Mouse (Mus musculus) liver, adult 2 months (tissue): ENCODE measurements around the gene Als2. TPM values are rescaled to one million over a fixed set of nuclear protein-coding genes. Genes with fewer than 3 reads are reported as not detected.

Source experiments
- DNase-seq: peaks from one replicate; pipeline ENCODE4 v3.0.0-alpha.2; 2011; ENCODE audit warnings: low read depth, low spot score; ENCODE audit errors: extremely low read depth
- H3K27ac ChIP-seq: fragments of 200-500 bp; replicated peaks from 2 replicates; pipeline ENCODE4 v1.5.1; 2012; ENCODE audit warnings: low read depth, mild to moderate bottlenecking, control low read depth, inconsistent platforms, low read length; ENCODE audit not compliant: insufficient read depth
- H3K27me3 ChIP-seq: fragments of 200-500 bp; 2 replicates; pipeline ENCODE4 v1.6.1; 2012; ENCODE audit warnings: mild to moderate bottlenecking, moderate library complexity, low read length, inconsistent platforms; ENCODE audit not compliant: control insufficient read depth, insufficient read depth
- H3K36me3 ChIP-seq: fragments of 200-500 bp; 2 replicates; pipeline ENCODE4 v1.6.1; 2012; ENCODE audit warnings: low read length, inconsistent platforms; ENCODE audit not compliant: control insufficient read depth, insufficient read depth
- H3K4me1 ChIP-seq: fragments of 200-500 bp; 2 replicates; pipeline ENCODE4 v1.6.1; 2011; ENCODE audit warnings: low read length; ENCODE audit not compliant: control insufficient read depth, insufficient read depth
- H3K4me3 ChIP-seq: fragments of 200-500 bp; 2 replicates; pipeline ENCODE4 v1.5.1; 2011; ENCODE audit warnings: low read depth, mild to moderate bottlenecking, control low read depth, low read length, moderate library complexity; ENCODE audit not compliant: insufficient read depth
- H3K79me2 ChIP-seq: fragments of 200-500 bp; 2 replicates; pipeline ENCODE4 v1.6.1; 2012; ENCODE audit warnings: inconsistent platforms, mild to moderate bottlenecking, low read length, moderate library complexity; ENCODE audit not compliant: control insufficient read depth, insufficient read depth
- H3K9ac ChIP-seq: fragments of 200-500 bp; 2 replicates; pipeline ENCODE4 v1.6.1; 2012; ENCODE audit warnings: low read depth, mild to moderate bottlenecking, control low read depth, inconsistent platforms, low read length
- CTCF ChIP-seq: fragments of 200-500 bp; IDR thresholded peaks from 2 replicates; pipeline ENCODE4 v1.5.1; 2011; ENCODE audit warnings: low read depth, low read length, control low read depth
- POLR2A ChIP-seq: fragments of 200-500 bp; IDR thresholded peaks from 2 replicates; pipeline ENCODE4 v1.6.1; 2011; ENCODE audit warnings: low read length, control low read depth; ENCODE audit not compliant: insufficient read depth; ENCODE audit errors: extremely low read depth
- WGBS: fragments of 180-500 bp; shearing (Covaris S2); methylation state at CpG from one replicate; pipeline ENCODE4 v1.1.7; 2018; 5-methylcytosine and 5-hydroxymethylcytosine counted together
- polyA plus RNA-seq: library from polyadenylated mRNA; depleted of rRNA; stranded (reverse); fragments of >200 nt; gene quantifications from 2 replicates; pipeline ENCODE4 v1.2.3, GENCODE M21; 2012
- total RNA-seq: library from RNA; depleted of rRNA; stranded (reverse); fragments of >200 nt; gene quantifications from 2 replicates; pipeline ENCODE4 v1.2.3, GENCODE M21; 2014

Gene Als2
- total and polyA plus RNA-seq, 2 experiments: 20.2 to 34.2 TPM

DNA sequence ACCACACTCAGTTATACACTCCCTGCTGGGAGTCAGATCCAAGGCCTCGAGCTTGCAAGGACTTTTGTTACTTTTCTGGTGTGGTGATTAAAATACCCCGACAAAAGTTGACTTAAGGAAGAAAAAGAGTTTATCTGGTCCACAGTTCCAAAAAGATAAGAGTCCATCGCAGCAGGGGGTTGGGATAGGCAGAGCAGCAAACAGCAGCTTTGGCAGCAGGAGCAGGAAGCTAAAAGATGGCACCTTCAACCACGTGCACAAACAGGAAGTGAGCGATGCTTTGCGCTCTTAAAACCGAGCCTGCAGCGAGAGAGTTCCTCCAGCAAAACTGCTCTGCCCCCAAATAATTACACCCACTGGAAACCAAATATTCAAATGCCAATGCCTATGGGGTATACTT lies 31.9 kb upstream of the Als2 start:
- no peaks in the 10 kb centered on the region for H3K36me3 ChIP-seq
- H3K4me3 ChIP-seq: no peak overlapping the region
- TF ChIP-seq POLR2A: no peak
- no peak for TF ChIP-seq CTCF
- H3K4me1 ChIP-seq: no peaks in the 10 kb centered on the region
- 55% methylated on average over 8 of the region's 8 CpGs for WGBS
- H3K27me3 ChIP-seq: no peaks in the 10 kb centered on the region
- no peak overlapping the region for H3K9ac ChIP-seq
- H3K79me2 ChIP-seq: no peaks in the 10 kb centered on the region
- no peak for DNase-seq
- no peak overlapping the region for H3K27ac ChIP-seq

DNA sequence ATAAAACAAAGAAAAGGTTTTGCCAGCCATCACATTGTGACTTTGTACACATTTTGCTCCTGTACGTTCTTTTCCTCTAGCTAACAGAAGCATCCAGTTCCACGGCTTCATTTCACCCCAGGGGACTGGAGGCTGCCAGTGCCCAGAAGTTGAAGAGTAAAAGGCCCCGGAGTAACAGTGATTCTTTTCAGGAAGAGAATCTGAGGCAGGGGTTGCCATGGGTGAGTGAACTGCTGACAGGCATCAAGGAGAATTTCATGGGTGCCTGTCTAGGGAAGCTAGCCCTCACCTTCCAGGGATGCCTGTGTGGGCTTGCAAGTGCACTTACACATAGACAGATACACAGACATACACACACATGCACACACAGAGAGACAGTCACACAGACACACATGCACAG lies 20.7 kb upstream of the Als2 start:
- H3K36me3 ChIP-seq: no peaks in the 10 kb centered on the region
- 84% methylated on average over 3 of the region's 3 CpGs for WGBS
- no peak for DNase-seq
- no peak overlapping the region for H3K4me3 ChIP-seq
- TF ChIP-seq CTCF: no peak
- TF ChIP-seq POLR2A: no peak
- H3K9ac ChIP-seq: no peak overlapping the region
- no peak overlapping the region for H3K27ac ChIP-seq
- peaks cover 5% of the 10 kb centered on the region; the same call in 1 of the 2 replicates for H3K27me3 ChIP-seq
- no peaks in the 10 kb centered on the region for H3K79me2 ChIP-seq
- no peaks in the 10 kb centered on the region for H3K4me1 ChIP-seq

DNA sequence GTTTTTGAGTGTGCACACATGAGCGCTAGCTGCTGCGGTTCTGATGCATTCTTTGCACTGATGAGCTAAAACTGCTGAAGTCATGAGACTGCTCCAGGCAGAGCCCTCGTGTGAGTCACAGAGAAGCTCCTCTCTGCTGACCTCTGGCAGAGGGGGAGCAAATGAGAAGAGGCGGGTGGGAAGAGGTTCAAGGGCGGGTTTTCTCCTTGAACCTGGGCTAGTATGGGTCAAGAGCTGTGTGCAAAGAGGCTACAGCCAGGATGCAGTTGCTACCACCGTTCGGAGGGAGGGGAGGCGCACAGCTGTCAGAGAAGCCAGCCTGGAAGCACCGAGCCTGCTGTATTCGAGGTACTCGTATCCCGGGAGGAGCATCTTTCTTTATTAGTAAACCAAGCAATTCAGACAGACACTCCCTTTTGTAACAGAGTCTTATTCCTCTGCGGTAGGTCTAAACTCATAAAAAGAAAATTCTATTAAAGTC lies 19.8 kb upstream of the Als2 start, which contains the start of gene Cdk15:
Gene Cdk15 (plus strand): TSS at position 156 of the 481 bp plus-strand sequence.
- H3K36me3 ChIP-seq: no peaks in the 10 kb centered on the region
- no peak within 1 kb of the TSS for H3K4me3 ChIP-seq
- no peak for TF ChIP-seq POLR2A
- TF ChIP-seq CTCF: no peak
- DNase-seq: no peak
- no peak within 1 kb of the TSS for H3K27ac ChIP-seq
- no peak within 1 kb of the TSS for H3K9ac ChIP-seq
- H3K4me1 ChIP-seq: no peaks in the 10 kb centered on the region
- H3K79me2 ChIP-seq: no peaks in the 10 kb centered on the region
- 32% methylated on average over 13 of the region's 13 CpGs for WGBS
- H3K27me3 ChIP-seq: peaks cover 5% of the 10 kb centered on the region; the same call in 1 of the 2 replicates

DNA sequence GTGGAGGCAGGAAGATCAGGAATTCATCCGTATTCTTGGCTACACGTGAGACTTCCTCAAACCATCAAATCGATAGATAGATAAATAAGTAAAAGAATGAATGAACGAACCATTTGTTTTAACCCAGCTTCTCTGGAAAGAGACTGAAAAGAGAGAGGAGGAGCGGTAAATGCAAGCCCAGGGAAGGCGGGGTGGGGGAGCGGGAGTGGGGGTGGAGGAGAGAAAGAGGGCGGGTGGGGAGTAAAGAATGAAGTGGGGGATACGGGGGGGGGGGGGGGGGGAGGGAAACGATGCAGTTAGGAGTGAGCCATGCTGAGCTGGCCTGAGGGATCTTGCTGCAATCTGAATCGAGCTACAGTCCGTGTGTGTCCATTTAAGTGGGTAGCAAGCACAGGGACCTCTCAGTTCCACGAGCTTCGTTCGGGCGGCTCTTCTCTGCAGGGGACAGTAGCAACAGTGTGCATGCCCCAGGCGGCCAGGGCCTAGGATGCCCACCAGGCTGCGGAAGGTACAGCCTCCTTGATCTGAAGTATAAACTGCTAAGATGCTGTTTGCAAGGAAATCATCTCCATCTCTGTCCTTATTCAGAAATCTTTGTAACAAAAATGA lies 16.4 kb upstream of the Als2 start:
- TF ChIP-seq CTCF (no peak), POLR2A (no peak)
- Histone ChIP-seq H3K27me3 (peaks cover 5% of the 10 kb centered on the region; the same call in 1 of the 2 replicates), H3K79me2 (no peaks in the 10 kb centered on the region), H3K36me3 (no peaks in the 10 kb centered on the region), H3K9ac (no peak overlapping the region), H3K4me3 (no peak overlapping the region), H3K4me1 (no peaks in the 10 kb centered on the region), H3K27ac (no peak overlapping the region)
- 12% methylated on average over 16 of the region's 18 CpGs for WGBS
- no peak for DNase-seq

DNA sequence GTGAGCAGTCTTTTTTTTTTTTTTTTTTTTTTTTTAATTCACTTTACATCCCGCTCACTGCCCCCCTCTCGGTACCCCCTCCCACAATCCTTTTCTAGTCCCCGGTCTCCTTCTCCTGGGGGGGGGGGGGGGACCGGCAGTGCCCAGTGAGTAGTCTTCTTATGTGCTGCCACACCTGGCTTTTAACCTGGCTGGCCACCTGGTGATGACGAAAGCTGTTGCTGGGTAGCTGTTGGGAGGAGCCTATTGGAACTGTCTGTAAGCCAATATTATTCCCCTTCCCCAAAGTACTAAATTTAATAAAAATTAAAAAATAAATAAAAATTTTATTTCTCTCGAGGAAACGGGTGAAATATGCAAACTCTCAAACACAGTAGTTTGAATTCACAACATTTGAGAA lies 15.7 kb upstream of the Als2 start:
- no peak overlapping the region for H3K27ac ChIP-seq
- H3K27me3 ChIP-seq: peaks cover 3% of the 10 kb centered on the region; the same call in 1 of the 2 replicates
- no peaks in the 10 kb centered on the region for H3K4me1 ChIP-seq
- no peak for TF ChIP-seq POLR2A
- TF ChIP-seq CTCF: no peak
- no peak overlapping the region for H3K9ac ChIP-seq
- no peak for DNase-seq
- no peaks in the 10 kb centered on the region for H3K36me3 ChIP-seq
- H3K4me3 ChIP-seq: no peak overlapping the region
- no peaks in the 10 kb centered on the region for H3K79me2 ChIP-seq
- whole genome bisulfite sequencing: 12% methylated on average over 7 of the region's 7 CpGs

DNA sequence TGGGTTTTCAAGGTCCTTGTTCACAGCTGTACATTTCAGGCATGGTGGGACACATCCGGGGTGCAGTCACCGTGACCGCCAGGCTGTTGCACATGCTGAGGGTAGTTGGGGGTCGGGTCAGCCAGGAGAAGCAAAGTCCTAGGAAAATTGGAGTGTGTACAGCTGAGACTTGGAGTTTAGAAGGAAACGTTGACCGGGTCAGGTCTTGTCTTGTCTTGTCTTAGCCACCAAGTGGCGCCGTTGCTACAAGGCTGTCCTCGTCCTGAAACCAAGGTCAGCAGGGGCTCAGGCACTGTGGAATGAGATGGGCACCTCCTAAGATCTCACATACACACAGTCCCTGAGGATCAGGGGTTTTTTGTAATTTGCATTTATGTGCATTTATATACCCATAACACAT lies 10.6 kb upstream of the Als2 start:
- H3K4me1 ChIP-seq: no peaks in the 10 kb centered on the region
- no peak for DNase-seq
- no peak overlapping the region for H3K27ac ChIP-seq
- TF ChIP-seq CTCF (peak; percentile 80), POLR2A (no peak)
- H3K79me2 ChIP-seq: no peaks in the 10 kb centered on the region
- no peaks in the 10 kb centered on the region for H3K27me3 ChIP-seq
- H3K9ac ChIP-seq: no peak overlapping the region
- WGBS: 12% methylated on average over 9 of the region's 9 CpGs
- H3K4me3 ChIP-seq: no peak overlapping the region
- no peaks in the 10 kb centered on the region for H3K36me3 ChIP-seq
